Mouse (Mus musculus): ENCODE measurements around the gene Fbxo6. TPM values are rescaled to one million over a fixed set of nuclear protein-coding genes. Genes with fewer than 3 reads are reported as not detected.

Fbxo6 gene
- total RNA-seq, 2 experiments from 2014 or later, result 28.9 to 30.2 TPM

DNA sequence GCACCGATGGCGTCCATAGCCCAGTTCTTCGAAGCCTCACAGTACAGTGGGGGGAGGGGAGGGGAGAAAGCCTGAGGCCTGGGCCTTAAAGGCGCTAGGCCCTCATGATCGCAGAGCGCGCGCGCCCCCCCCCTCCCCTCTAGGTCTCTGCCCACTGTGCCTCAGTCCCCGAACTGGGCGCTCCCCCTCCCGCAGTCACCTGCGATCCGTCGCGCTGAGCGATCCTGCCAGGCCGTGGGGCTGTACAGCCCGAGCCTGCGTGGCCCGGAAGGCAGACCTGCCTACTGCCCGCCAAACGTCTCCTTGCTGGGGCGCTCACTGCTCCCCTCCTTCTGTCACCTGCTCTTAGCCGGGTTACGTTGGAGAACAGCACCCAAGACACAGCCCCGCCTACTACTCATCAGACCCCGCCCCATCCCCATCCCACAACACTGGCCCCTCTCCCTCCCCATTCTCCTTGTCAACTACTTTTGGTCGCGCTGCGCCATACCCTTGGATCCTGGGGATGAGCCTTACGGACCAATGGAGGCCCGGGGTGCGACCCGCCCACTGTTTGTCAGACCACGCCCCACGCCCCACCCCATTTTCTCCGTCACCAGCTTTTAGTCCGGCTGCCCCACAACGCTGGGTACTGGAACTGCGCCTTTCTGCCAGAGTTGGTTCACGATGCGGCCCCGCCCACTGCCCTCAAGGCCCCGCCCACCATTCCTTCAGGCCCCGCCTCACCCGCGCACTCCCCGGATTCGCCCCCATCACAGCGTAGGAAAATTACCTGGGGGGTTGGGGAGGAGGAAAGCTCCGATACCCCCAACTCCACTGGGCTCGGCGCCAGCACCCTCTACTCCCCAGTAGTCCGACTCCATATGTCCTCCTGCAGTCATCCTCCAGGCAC lies 7.8 kb upstream of the Fbxo6 start:
- H3K27ac ChIP-seq, result peak overlapping the region; percentile 96
- peak; percentile 25 for TF ChIP-seq CTCF (IDR thresholded peaks at IDR 0.05)
- DNase-seq (ENCODE audit: extremely low spot score in 1 of 2, low spot score in 2 of 2), result peak; percentile 97 to 99
- peak overlapping the region; percentile 58 for H3K4me3 ChIP-seq
- intact Hi-C loops (cut with DNase I), result no loop called here

DNA sequence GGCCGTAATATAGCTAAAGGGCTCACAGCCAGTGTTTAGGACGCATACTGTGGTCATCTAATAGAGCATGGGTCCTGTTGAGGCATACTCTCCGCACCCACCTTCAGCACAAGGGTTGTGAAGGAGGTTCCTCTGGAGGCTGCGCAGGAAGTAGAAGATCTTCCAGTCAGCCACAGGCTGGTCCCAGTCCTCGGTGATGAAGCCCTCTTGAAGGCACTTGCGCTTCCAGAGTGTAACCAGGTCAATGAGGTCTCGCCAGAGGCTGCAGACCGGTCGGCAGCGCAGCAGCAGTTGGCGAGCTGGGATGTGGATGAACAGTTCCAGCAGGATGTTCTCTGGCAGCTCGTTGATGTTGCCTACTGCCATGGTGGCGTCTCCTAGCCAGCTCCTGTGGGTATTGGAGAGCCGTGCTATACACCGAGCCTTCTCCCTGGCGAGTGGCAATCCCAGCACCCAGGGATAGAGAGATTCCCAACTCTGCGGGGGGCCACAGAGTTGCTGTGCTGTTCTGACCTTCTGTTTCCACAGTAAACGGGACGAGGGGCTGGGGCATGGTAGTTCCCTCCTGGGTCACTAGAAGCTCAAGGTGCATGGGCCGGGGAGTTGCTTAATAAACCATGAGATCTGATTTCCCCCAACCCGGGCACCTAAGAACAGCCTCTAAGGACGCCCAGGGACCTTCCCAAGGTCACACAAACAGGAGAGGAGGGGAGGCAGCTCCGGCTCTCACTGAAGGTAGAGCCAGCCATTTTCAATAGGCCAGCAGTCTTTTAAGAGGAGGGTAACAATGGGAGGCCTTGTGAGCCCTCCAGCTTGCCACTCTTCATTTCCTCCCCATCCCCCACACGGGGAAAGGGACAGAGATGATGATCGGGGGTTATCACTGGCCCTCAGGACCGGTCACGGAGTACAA lies 6.8 kb upstream of the Fbxo6 start:
- intact Hi-C loops (cut with DNase I), result no loop called here
- peak in 1 of 2 experiments; percentile 55 for DNase-seq (ENCODE audit: extremely low spot score in 1 of 2, low spot score in 2 of 2)
- no peak for TF ChIP-seq CTCF (IDR thresholded peaks at IDR 0.05)

DNA sequence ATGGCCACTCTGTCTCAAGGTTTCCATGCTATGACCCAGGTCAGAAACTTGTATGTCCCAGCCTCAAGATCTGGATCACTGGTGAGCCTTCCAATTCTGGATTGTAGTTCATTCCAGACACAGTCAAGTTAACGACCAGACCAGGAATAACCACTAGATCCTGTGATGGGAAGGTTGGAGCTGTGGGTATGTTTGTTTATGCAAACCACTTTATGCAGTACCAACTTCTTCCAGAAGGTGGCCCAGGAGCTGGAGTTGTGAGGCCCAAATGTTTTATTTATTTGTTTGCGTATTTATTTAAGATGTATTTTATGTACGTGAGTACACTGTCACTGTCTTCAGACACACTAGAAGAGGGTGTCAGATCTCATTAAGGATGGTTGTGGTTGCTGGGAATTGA lies 3.0 kb upstream of the Fbxo6 start:
- intact Hi-C loops (cut with DNase I), result no loop called here
- DNase-seq (ENCODE audit: extremely low spot score in 1 of 2, low spot score in 2 of 2), result no peak
- H3K27ac ChIP-seq, result no peak overlapping the region
- peak; percentile 75 for TF ChIP-seq CTCF (IDR thresholded peaks at IDR 0.05)
- H3K4me3 ChIP-seq, result no peak overlapping the region

More for the DNA sequence above, 6.8 kb upstream of the Fbxo6 start:
- peak overlapping the region; percentile 96 for H3K27ac ChIP-seq
- peak overlapping the region; percentile 58 for H3K4me3 ChIP-seq

DNA sequence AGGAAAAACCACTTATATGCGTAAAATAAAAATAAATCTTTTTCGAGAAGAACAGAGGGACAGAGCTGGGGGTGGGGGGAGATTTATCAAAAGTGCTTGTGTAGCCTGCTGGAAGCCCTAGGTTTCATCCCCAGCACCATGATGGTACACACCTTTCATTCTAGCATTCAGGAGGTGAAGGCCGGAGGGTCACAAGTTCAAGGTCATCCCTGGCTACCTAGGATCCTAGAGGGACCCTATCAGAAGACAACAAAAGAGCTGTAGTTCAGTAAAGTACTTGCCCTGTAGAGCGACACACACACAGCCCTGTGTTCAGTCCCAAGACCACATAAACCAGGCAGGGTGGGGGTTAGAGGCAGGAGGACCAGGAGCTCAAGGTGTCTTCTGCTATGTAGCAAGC lies 2.1 kb upstream of the Fbxo6 start:
- intact Hi-C loops (cut with DNase I), result no loop called here
- H3K27ac ChIP-seq, result no peak overlapping the region

DNA sequence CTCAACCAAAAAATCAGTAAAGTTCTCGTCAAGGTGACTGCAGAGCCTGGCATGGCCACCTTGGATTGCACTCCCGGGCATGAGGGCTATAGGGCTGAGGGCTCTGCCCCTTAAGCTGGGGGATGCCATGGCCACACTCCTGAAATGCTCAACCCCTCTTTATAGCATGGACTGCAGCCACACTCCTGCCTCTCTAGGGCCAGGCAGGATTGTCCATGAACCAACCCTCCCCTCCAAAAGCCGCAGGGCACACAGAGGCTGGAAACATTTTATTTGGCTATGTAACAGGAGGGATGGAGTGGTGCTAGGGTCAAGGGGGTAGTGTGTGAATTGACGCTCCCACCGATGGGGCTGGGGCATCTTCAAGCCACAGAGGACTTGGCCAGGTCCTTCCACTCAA lies 607 bp upstream of the Fbxo6 start:
- no peak for TF ChIP-seq CTCF (IDR thresholded peaks at IDR 0.05)
- Histone ChIP-seq H3K4me3 (no peak overlapping the region), H3K27ac (peak overlapping the region; percentile 99)
- intact Hi-C loops (cut with DNase I), result no loop called here
- no peak for DNase-seq (ENCODE audit: extremely low spot score in 1 of 2, low spot score in 2 of 2)

More for the DNA sequence above, 2.1 kb upstream of the Fbxo6 start:
- no peak overlapping the region for H3K4me3 ChIP-seq
- DNase-seq (ENCODE audit: extremely low spot score in 1 of 2, low spot score in 2 of 2), result no peak
- no peak for TF ChIP-seq CTCF (IDR thresholded peaks at IDR 0.05)

DNA sequence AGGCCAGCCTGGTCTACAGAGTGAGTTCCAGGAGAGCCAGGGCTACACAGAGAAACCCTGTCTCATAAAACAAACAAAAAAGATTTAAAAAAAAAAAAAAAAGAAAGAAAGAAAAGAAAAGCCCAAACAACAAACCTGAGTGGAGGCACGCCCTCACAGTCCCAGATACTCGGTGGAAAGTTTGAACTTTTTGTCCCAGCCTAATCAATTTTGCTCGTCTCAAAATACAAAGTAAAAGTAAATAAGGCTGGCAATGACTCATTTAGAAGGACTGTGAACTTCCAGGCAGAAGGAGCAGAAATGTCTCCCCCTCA lies 1.0 kb downstream of the Fbxo6 start:
- TF ChIP-seq CTCF (IDR thresholded peaks at IDR 0.05), result no peak
- peak overlapping the region; percentile 82 for H3K4me3 ChIP-seq
- intact Hi-C loops (cut with DNase I), result loop anchor here (1.0 kb wide), 1 partner anchor 11 kb away; no protein-coding TSS in a partner anchor
- peak overlapping the region; percentile 99 for H3K27ac ChIP-seq
- DNase-seq (ENCODE audit: extremely low spot score in 1 of 2, low spot score in 2 of 2), result no peak

DNA sequence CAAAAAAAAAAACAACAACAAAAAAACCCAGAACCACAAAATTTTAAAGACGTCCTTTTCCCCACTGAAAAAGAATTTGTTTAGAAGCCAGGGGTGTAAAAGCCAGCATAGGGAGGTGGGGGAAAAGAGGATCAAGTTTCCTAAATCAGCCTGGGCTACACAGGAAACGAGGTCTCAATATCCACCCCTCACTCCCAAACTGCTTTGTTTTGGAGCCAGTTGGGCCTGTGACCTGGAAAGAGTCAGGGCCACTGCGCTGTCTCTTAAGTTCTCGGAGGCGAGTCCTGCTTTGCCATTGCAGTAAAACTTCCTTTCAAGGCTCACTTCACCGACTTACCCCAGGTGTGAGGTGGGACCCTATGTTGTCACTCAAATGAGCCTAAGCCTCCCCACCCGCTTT lies 1.7 kb downstream of the Fbxo6 start:
- DNase-seq (ENCODE audit: extremely low spot score in 1 of 2, low spot score in 2 of 2), result no peak
- intact Hi-C loops (cut with DNase I), result no loop called here
- no peak for TF ChIP-seq CTCF (IDR thresholded peaks at IDR 0.05)
- Histone ChIP-seq H3K4me3 (no peak overlapping the region), H3K27ac (no peak overlapping the region)

DNA sequence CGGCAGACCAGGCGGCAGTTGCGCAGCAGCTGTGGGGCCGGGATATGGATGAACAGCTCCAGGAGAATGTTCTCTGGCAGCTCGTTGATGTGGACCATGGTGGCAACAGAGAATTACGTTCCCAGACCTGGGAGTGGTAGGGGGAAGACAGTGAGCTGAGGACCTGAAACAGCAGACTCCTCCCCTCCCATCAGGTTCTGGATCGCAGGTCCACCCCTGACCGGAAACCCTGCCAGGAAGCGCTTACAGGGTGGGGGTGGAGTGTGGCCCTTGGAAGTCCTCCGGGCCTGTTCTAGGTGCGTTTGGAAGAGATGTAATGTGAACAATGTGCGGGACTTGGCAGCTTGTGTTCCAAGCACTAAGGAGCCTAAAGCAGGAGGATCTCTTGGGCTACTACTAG lies 2.4 kb downstream of the Fbxo6 start:
- intact Hi-C loops (cut with DNase I), result no loop called here
- DNase-seq (ENCODE audit: extremely low spot score in 1 of 2, low spot score in 2 of 2), result no peak
- Histone ChIP-seq H3K4me3 (no peak overlapping the region), H3K27ac (no peak overlapping the region)
- no peak for TF ChIP-seq CTCF (IDR thresholded peaks at IDR 0.05)

DNA sequence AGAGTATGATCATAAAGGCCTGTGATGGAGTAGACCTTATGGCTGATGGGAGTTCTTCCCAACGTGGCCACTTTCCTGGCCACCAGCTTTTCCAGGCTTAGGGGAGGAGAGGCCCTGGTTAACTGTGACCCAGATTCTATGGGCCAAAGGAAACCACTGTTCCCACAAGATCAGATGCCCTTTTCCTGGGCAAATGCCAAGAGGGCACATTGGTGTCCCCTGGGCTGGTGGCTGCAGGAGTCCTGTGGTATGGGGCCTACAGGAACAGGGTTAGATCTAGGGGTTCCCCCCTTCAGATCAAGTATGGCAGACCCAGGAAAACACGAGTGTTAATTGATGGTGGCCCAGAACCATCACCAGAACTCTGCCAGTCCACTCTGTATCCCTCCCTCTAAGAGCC lies 4.2 kb downstream of the Fbxo6 start:
- H3K27ac ChIP-seq, result no peak overlapping the region
- intact Hi-C loops (cut with DNase I), result no loop called here
- H3K4me3 ChIP-seq, result no peak overlapping the region
- no peak for TF ChIP-seq CTCF (IDR thresholded peaks at IDR 0.05)
- no peak for DNase-seq (ENCODE audit: extremely low spot score in 1 of 2, low spot score in 2 of 2)

DNA sequence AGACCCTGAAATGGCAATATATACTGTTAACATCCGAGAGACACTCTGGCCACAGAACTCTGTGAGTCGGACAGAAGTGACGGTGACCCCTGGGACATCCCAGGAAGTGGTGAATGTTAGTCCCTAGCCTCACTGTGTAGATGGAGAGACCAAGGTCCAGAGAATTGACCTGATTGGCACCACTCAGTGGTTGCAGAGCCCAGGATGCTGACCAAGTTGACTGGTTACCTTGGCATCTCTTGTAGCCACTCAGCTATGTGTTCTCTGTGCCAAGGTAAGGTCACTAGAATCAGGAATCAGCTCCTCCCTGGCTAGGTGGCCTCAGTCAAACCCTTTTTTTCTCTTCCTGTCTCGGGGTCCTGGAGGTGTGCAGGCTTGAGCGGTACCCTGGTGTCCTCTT lies 8.2 kb downstream of the Fbxo6 start:
- DNase-seq (ENCODE audit: extremely low spot score in 1 of 2, low spot score in 2 of 2), result no peak
- intact Hi-C loops (cut with DNase I), result no loop called here
- no peak for TF ChIP-seq CTCF (IDR thresholded peaks at IDR 0.05)
- Histone ChIP-seq H3K27ac (no peak overlapping the region), H3K4me3 (no peak overlapping the region)

DNA sequence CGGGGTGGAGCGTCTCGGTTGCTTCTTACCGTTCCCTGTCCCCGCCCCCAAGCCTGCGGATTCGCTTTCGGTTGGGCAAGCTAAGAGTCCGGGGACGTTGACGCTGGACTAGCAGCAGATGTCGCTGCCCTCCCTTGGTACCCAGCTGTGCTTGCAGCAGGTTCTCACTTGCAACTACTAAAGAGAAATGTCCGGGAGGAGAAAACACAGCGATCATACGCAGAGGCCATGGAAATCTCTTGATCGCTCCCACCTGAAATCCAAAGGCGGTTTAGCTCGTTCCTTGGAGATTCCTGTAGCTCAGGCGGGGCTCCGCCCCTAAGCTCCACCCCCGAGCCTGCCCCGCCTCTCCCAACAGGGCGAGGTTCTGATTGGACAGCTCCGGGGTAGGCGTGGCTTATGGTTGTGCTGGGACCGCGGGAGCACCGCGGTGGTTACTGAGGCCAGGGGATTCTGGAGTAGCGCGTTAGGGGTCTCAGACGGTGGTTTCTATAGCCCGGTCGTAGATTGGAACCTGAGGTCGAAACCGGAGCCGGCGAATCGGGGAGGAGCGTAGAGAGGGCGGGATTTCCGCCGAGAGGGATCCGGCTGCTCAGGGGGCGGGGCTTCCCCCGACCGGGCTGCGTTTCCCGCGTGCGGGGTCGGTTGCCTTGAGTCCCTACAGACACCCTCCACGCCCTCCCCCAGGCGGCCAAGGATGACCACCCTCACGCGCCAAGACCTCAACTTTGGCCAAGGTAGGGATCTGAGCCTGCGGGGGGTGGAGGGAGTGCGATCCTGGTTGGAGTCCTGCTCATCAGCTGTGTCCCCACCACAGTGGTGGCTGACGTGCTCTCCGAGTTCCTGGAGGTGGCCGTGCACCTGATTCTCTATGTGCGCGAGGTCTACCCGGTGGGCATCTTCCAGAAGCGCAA lies 11.6 kb downstream of the Fbxo6 start:
- H3K4me3 ChIP-seq, result peak overlapping the region; percentile 91
- peak; percentile 88 to 91 for DNase-seq (ENCODE audit: extremely low spot score in 1 of 2, low spot score in 2 of 2)
- peak overlapping the region; percentile 91 for H3K27ac ChIP-seq
- intact Hi-C loops (cut with DNase I), result loop anchor here (1.0 kb wide), 1 partner anchor 11 kb away; no protein-coding TSS in a partner anchor
- TF ChIP-seq CTCF (IDR thresholded peaks at IDR 0.05), result peak; percentile 72

Data from left cerebral cortex, adult 2 months (tissue).